Mouse (Mus musculus) heart, adult 9 months (tissue): ENCODE measurements at regions not wholly inside any gene's neighbourhood (a gene's known extent, or its start where the extent isn't known, plus 50 kb on each side); places are given as distances from the start of the nearest gene placed in this dataset.

Experiments used
- DNase-seq, 2 experiments: peaks; one replicate each; pipeline ENCODE4 v3.0.0; 2022; ENCODE audit warnings: low spot score in 2 of 2

GRCm38 (mm10) chr3:61740088-61740487 is 374.3 kb upstream of the B430305J03Rik start:
- DNase-seq, result no peak

- no peak for DNase-seq
These were observed 372.8 kb upstream of the B430305J03Rik start for GRCm38 (mm10) chr3:61738528-61738927.

GRCm38 (mm10) chr3:61716785-61717184 is 351.0 kb upstream of the B430305J03Rik start:
- no peak for DNase-seq

- DNase-seq, result no peak
These were observed 322.4 kb upstream of the B430305J03Rik start for GRCm38 (mm10) chr3:61687933-61688705.

- DNase-seq, result no peak
These were observed 305.1 kb upstream of the B430305J03Rik start for GRCm38 (mm10) chr3:61670874-61671273.

- no peak for DNase-seq
These were observed 290.4 kb upstream of the B430305J03Rik start for GRCm38 (mm10) chr3:61656143-61656542.

GRCm38 (mm10) chr3:61628535-61628934 is 262.8 kb upstream of the B430305J03Rik start:
- DNase-seq, result no peak

- no peak for DNase-seq
These were observed 262.3 kb upstream of the B430305J03Rik start for GRCm38 (mm10) chr3:61628099-61628498.

GRCm38 (mm10) chr3:61623954-61624487 is 258.3 kb upstream of the B430305J03Rik start:
- no peak for DNase-seq

- peak in 1 of 2 experiments; percentile 2 for DNase-seq
These were observed 239.7 kb upstream of the B430305J03Rik start for GRCm38 (mm10) chr3:61605469-61605868.

GRCm38 (mm10) chr3:61602891-61603290 is 237.1 kb upstream of the B430305J03Rik start:
- DNase-seq, result no peak

- DNase-seq, result no peak
These were observed 229.8 kb upstream of the B430305J03Rik start for GRCm38 (mm10) chr3:61595574-61595973.

- no peak for DNase-seq
These were observed 226.6 kb upstream of the B430305J03Rik start for GRCm38 (mm10) chr3:61592342-61592741.

- no peak for DNase-seq
These were observed 217.9 kb upstream of the B430305J03Rik start for GRCm38 (mm10) chr3:61583669-61584068.

GRCm38 (mm10) chr3:61582927-61583326 is 217.2 kb upstream of the B430305J03Rik start:
- no peak for DNase-seq

GRCm38 (mm10) chr3:61580252-61580651 is 214.5 kb upstream of the B430305J03Rik start:
- DNase-seq, result no peak

GRCm38 (mm10) chr3:61537113-61537512 is 171.4 kb upstream of the B430305J03Rik start:
- no peak for DNase-seq

GRCm38 (mm10) chr3:61535751-61536150 is 170.0 kb upstream of the B430305J03Rik start:
- DNase-seq, result no peak

- no peak for DNase-seq
These were observed 137.4 kb upstream of the B430305J03Rik start for GRCm38 (mm10) chr3:61503178-61503577.

- DNase-seq, result no peak
These were observed 129.1 kb upstream of the B430305J03Rik start for GRCm38 (mm10) chr3:61494835-61495234.

- DNase-seq, result no peak
These were observed 121.1 kb upstream of the B430305J03Rik start for GRCm38 (mm10) chr3:61486808-61487389.

GRCm38 (mm10) chr3:61478861-61479584 is 113.3 kb upstream of the B430305J03Rik start:
- DNase-seq, result no peak
